Mouse (Mus musculus) right cerebral cortex, postnatal 36 days (tissue): Measurements from ENCODE around the gene Khsrp.

Experiments used
- DNase-seq, 2 experiments: peaks; one replicate each; pipeline ENCODE4 v3.0.0; 2022; ENCODE audit warnings: low spot score in 2 of 2, mixed read lengths in 1 of 2

Gene Khsrp

GRCm38 (mm10) chr17:56988921-56989430 lies 42.3 kb downstream of the Khsrp start:
- no peak for DNase-seq

GRCm38 (mm10) chr17:56988441-56988840 lies 42.9 kb downstream of the Khsrp start:
- DNase-seq, result no peak

GRCm38 (mm10) chr17:56986105-56986805 lies 45.1 kb downstream of the Khsrp start:
- DNase-seq, result no peak

- DNase-seq, result no peak
These were observed 45.7 kb downstream of the Khsrp start for GRCm38 (mm10) chr17:56985656-56986055.

GRCm38 (mm10) chr17:56984886-56985285 lies 46.4 kb downstream of the Khsrp start:
- no peak for DNase-seq

- DNase-seq, result no peak
These were observed 49.3 kb downstream of the Khsrp start, which contains the start of gene Acer1 for GRCm38 (mm10) chr17:56982013-56982412. Gene Acer1, minus strand, starts transcription at chr17:56982126.

GRCm38 (mm10) chr17:56981049-56981448 lies 50.3 kb downstream of the Khsrp start:
- no peak for DNase-seq

- DNase-seq, result no peak
These were observed 51.8 kb downstream of the Khsrp start for GRCm38 (mm10) chr17:56979524-56979923.

GRCm38 (mm10) chr17:56976531-56977390 lies 54.6 kb downstream of the Khsrp start:
- DNase-seq, result no peak

GRCm38 (mm10) chr17:56975391-56975790 lies 55.9 kb downstream of the Khsrp start:
- no peak for DNase-seq

- no peak for DNase-seq
These were observed 56.5 kb downstream of the Khsrp start for GRCm38 (mm10) chr17:56974708-56975240.

- DNase-seq, result no peak
These were observed 57.2 kb downstream of the Khsrp start for GRCm38 (mm10) chr17:56973956-56974707.
